Mouse (Mus musculus) layer of hippocampus, adult 2 months (tissue): Measurements from ENCODE around the gene Tas2r116. TPM values are rescaled to one million over a fixed set of nuclear protein-coding genes. Genes with fewer than 3 reads are reported as not detected.

Experiments used
- DNase-seq, 2 experiments: peaks; one replicate each; pipeline ENCODE4 v3.0.0; 2022; ENCODE audit warnings: low spot score in 2 of 2
- H3K27ac ChIP-seq: fragments of 200-600 bp; 2 replicates; pipeline ENCODE4 v1.8.1; 2022
- H3K4me3 ChIP-seq: fragments of 200-600 bp; 2 replicates; pipeline ENCODE4 v1.8.1; 2022; ENCODE audit warnings: mild to moderate bottlenecking
- CTCF ChIP-seq: fragments of 200-600 bp; conservative IDR thresholded peaks from 2 replicates; pipeline ENCODE4 v1.8.1; 2022; ENCODE audit warnings: antibody characterized with exemption, mild to moderate bottlenecking, moderate library complexity
- long read RNA-seq, 2 experiments: library from polyadenylated mRNA; stranded (forward); transcript quantifications; one replicate each; pipeline ENCODE4 v2.0.0; 2021; ENCODE audit warnings: borderline mapping rate in 2 of 2
- total RNA-seq, 2 experiments: library from RNA; stranded (reverse); gene quantifications; 2 replicates each; pipeline ENCODE4 v1.2.3; 2021

Gene Tas2r116
- total RNA-seq = not detected
- long read RNA-seq, experiment 1 = 0 reads
- long read RNA-seq, experiment 2 = 0 reads

DNA sequence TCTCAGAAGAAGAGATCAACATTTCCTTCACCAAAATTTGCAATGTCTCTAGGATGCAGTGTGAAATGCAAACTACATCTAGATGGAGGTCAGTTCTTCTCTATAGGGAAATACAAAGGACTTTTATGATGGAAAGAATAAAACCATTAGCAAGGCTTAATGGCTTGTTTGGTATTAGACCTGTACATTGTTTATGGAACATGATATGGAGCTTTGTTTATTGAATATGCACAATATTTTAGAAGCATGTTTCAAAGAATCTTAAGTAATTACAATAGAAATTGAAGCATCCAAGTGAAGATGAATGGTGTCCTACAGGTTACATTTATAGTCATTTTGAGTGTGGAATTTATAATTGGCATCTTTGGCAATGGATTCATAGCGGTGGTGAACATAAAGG lies at the start of gene Tas2r116:
Gene Tas2r116, plus strand, starts transcription at position 301 of the 400 bp plus-strand sequence.
- H3K27ac ChIP-seq = no peak within 1 kb of the TSS
- H3K4me3 ChIP-seq = no peak within 1 kb of the TSS
- no peak for DNase-seq
- no peak for TF ChIP-seq CTCF

DNA sequence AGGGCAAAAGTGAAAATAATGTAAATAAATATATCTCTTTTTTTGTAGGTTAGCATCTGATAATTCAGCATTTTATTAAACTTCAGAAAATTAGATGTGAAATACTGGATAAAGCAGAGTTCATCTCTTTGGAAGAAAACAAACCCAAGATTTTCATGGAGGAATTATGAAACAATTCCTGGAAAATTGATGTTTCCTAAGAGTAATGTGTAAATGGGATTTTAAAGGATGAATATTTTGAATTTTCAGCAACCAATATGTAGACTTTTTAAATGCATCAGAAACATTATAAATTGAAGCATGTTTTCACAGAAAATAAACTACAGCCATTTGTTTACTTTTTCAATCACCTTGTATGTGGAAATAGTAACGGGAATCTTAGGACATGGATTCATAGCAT lies 8.4 kb upstream of the Tas2r116 start, which contains the start of gene Tas2r123:
Gene Tas2r123, plus strand, starts transcription at position 301 of the 400 bp plus-strand sequence.
- Histone ChIP-seq H3K27ac (no peak within 1 kb of the TSS), H3K4me3 (no peak within 1 kb of the TSS)
- no peak for DNase-seq
- no peak for TF ChIP-seq CTCF

GRCm38 (mm10) chr6:132867708-132868107 lies 12.5 kb downstream of the Tas2r116 start, which contains the start of gene Tas2r110:
Gene Tas2r110 (plus strand): TSS chr6:132868008.
- H3K27ac ChIP-seq = no peak within 1 kb of the TSS
- TF ChIP-seq CTCF = no peak
- DNase-seq = no peak
- no peak within 1 kb of the TSS for H3K4me3 ChIP-seq

DNA sequence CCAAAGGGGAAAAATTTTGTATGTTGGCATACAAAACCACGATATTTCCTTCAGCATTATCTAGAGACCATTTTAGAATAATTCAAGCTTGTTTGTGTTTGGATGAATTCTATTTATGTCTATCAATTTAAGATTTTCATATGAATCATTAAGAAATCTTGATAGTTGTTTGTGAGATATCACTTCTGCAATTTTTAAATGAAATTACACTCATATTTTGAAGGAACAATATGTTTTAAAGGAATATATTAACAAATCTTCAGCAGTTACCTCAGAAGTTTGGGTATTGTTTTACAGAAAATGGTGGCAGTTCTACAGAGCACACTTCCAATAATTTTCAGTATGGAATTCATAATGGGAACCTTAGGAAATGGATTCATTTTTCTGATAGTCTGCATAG lies 37.5 kb downstream of the Tas2r116 start, which contains the start of gene Tas2r113:
Gene Tas2r113, plus strand, starts transcription at position 301 of the 400 bp plus-strand sequence.
- DNase-seq = no peak
- Histone ChIP-seq H3K27ac (no peak within 1 kb of the TSS), H3K4me3 (no peak within 1 kb of the TSS)
- no peak for TF ChIP-seq CTCF

Other genes with a start within 250 kb of the Tas2r116 start
- gene A630073D07Rik, start 203.9 kb upstream of the Tas2r116 start, total RNA-seq = not detected
- not detected for gene Tas2r120, start 198.5 kb upstream of the Tas2r116 start, total RNA-seq
- gene Tas2r121, start 154.4 kb upstream of the Tas2r116 start, total RNA-seq = not detected
- not detected for gene Tas2r122, start 143.5 kb upstream of the Tas2r116 start, total RNA-seq
- gene Tas2r115, start 117.4 kb upstream of the Tas2r116 start, total RNA-seq = not detected
- gene Tas2r124, start 100.7 kb upstream of the Tas2r116 start, total RNA-seq = not detected
- not detected for gene Tas2r102, start 93.3 kb upstream of the Tas2r116 start, total RNA-seq
- gene Tas2r136, start 77.3 kb upstream of the Tas2r116 start, total RNA-seq = not detected
- gene Tas2r117, start 52.6 kb upstream of the Tas2r116 start, total RNA-seq = not detected
- gene Tas2r123, start 8.3 kb upstream of the Tas2r116 start, total RNA-seq = not detected
- not detected for gene Tas2r110, start 12.6 kb downstream of the Tas2r116 start, total RNA-seq
- not detected for gene Tas2r113, start 37.6 kb downstream of the Tas2r116 start, total RNA-seq
- not detected for gene Tas2r125, start 54.2 kb downstream of the Tas2r116 start, total RNA-seq
- not detected for gene Tas2r129, start 95.7 kb downstream of the Tas2r116 start, total RNA-seq
- gene Tas2r131, start 102.5 kb downstream of the Tas2r116 start, total RNA-seq = not detected
- gene Tas2r109, start 125.5 kb downstream of the Tas2r116 start, total RNA-seq = not detected
- not detected for gene Tas2r103, start 181.7 kb downstream of the Tas2r116 start, total RNA-seq
- gene Tas2r140, start 200.4 kb downstream of the Tas2r116 start, total RNA-seq = not detected
- gene Smim10l1, start 249.5 kb downstream of the Tas2r116 start, total RNA-seq = 10 to 100 TPM; 90.6 to 93.9 TPM